Mouse (Mus musculus) adrenal gland, adult 18-20 months (tissue): ENCODE data around the gene H2al1e. TPM values are rescaled to one million over a fixed set of nuclear protein-coding genes. Genes with fewer than 3 reads are reported as not detected.

Source experiments
- total RNA-seq, 2 experiments: library from RNA; stranded (reverse); gene quantifications; 1 replicate in 1 of 2; 2 replicates in 1 of 2; pipeline ENCODE4 v1.2.3; 2021

Gene H2al1e
- total RNA-seq, 2 experiments from 2014 or later: not detected

Other genes with a start within 250 kb of the H2al1e start
- gene H2al1a, start 12.7 kb upstream of the H2al1e start, total RNA-seq: not detected
- gene H2al1b, start 9.5 kb upstream of the H2al1e start, total RNA-seq: not detected
- not detected for gene H2al1c, start 6.3 kb upstream of the H2al1e start, total RNA-seq
- gene H2al1d, start 3.1 kb upstream of the H2al1e start, total RNA-seq: not detected
- not detected for gene H2al1f, start 3.2 kb downstream of the H2al1e start, total RNA-seq
- not detected for gene H2al1g, start 6.3 kb downstream of the H2al1e start, total RNA-seq
- gene H2al1h, start 9.6 kb downstream of the H2al1e start, total RNA-seq: not detected
- gene H2al1i, start 12.7 kb downstream of the H2al1e start, total RNA-seq: not detected
- gene H2al1j, start 15.9 kb downstream of the H2al1e start, total RNA-seq: not detected